Mouse (Mus musculus) left cerebral cortex, adult 11 months (tissue): ENCODE measurements around the gene Usp46.
A peak's percentile ranks its signal among the peaks of the same experiment; 100 is the strongest.
"Not testable (repeated sequence)": the region's sequence is repeated elsewhere in the genome, so short reads cannot be mapped to it uniquely, and the experiment has no call there.

ENCODE experiments used
- DNase-seq: peaks from one replicate; pipeline ENCODE4 v3.0.0; 2022; ENCODE audit warnings: low spot score

Usp46 gene

GRCm38 (mm10) chr5:74067831-74068713 lies at the start of gene Usp46:
TSS of gene Usp46 (minus strand) at chr5:74068431.
- DNase-seq = no peak

GRCm38 (mm10) chr5:74113961-74114689 lies 45.9 kb upstream of the Usp46 start:
- no peak for DNase-seq

DNA sequence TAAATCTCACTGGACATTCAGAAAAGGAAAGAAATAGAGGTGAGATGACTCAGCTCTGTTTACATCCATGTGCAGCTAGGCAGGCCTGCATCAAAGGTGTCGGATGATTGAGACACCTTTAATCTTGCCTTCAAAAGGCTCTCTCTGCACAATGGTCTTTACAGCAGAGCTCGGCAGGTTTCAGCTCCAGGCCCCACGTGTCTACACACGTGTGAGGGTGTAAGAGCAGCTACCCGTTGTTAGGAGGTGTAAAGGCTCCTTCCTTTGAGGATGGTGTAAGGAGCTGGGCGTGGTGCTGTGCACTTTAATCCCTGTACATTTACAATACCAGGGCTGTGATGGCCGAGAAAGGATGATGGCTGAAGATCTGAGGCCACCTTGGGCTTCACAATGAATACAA lies 37.2 kb upstream of the Usp46 start:
- DNase-seq = no peak

DNA sequence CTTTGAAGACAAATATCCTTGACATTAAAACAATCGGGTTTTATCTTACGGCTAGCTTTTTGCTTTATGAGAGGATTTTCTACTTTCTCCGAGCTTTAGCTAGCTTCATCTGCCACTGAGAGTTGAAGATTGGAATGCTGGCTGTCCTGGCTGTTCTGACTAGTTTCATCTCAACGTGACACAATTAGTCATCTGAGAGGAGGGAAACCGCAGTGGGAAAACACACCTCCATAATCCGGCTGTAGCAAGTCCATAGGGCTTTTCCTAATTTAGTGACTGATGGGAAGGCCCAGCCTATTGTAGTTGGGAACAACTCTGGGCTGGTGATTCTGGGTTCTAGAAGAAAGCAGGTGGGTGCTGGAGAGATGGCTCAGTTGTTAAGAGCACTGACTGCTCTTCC lies 33.5 kb upstream of the Usp46 start:
- no peak for DNase-seq

DNA sequence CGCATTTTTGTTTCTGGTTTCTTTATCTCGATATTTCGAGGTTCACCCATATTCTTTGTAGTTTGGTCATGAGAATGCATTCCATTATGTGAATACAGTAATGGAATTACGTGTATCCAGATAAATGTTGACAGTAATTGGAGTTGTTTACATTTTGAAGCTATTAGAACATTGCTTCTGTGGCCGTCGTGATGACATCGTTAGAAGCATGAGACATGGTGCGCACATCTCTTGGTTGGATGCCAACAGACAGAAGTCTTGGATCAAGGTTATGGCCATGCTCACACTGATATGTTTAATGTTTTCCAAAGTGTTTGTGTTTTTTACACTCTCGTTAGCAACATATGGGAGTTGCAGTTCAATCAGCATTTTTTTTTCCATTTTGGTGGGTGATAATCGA lies 30.8 kb upstream of the Usp46 start:
- DNase-seq = no peak

DNA sequence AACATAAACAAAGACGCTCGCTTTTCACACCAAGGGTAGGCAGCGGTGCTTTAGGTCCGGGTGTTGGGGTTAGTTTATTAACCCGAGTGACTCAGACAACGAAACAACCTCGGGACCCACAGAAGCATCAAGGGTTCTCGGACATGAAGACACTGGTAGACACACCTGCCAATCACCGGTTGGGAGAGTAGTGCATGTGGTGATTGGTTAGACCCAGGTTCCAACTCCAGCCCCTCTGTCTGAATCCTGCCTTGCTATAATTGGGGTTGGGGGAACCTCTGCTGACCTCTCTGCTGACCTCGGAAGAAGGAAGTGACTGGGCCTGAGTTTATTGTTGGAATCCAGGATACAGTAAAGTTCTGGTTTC lies 29.6 kb upstream of the Usp46 start:
- DNase-seq = no peak

GRCm38 (mm10) chr5:74097116-74097853 lies 29.1 kb upstream of the Usp46 start:
- DNase-seq = no peak

DNA sequence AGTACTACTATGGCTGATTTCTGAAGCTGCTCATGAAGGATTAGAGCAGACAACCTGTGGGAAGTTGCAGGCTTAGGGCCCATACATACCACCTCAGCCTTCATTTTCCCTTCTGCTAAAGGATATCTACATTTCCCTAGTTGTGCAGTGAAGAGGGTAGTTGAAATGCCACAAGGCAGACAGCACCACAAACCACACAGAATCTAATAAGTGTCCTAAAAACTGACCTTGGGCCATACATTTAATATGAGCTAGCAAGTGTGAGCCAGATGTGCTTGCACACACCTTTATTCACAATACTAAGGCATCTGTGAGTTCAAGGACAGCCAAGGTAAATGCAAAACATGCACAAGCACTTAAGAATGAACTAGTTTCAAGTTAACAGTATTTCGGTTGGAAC lies 27.8 kb upstream of the Usp46 start:
- DNase-seq = no peak

DNA sequence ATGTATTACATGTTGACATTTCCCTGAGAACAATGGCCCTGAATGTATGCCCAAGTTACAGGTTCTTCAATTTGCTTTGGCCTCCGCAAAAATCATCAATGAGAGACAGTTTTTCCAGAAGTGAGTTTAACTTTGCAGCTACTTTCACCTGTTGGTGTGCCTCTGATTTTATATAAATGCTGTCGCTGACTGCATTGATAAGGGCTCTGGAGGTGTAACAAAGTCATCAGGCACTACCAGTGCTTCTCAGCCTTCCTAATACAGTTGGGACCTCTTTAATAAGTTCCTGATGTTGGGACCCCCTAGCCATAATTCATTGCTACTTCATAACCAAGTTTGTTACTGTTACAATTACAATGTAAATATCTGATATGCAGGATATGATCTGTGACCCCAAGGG lies 27.4 kb upstream of the Usp46 start:
- DNase-seq = no peak

DNA sequence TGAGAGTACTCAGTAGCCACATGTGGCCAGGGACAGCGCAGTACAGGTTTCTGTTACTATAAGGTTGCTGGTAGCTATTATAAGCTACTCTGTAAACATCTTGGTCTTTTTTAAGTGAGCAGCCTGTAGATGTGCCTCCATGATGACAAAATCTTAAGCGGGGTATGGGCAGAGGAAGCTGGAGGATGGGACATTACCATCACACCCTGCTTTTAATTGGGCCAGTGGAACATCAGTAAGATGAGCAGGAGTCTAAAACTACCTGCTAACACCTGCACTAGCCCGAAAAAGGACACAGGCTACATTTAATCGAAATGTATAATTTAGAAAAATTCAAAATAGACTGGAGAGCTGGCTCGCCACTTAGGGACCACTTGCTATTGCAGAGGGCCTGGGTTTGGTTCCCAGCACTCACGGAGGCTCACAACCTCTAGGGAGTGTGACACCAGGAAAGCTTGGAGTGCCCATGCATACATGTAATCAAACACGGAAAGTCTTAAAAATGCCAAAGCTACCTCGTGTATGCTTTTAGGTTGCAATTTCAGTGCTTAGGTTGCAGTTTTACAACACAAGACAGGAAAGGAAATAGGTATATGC lies 26.7 kb upstream of the Usp46 start:
- no peak for DNase-seq

- DNase-seq = no peak
These were observed 25.6 kb upstream of the Usp46 start for GRCm38 (mm10) chr5:74093556-74094428.

DNA sequence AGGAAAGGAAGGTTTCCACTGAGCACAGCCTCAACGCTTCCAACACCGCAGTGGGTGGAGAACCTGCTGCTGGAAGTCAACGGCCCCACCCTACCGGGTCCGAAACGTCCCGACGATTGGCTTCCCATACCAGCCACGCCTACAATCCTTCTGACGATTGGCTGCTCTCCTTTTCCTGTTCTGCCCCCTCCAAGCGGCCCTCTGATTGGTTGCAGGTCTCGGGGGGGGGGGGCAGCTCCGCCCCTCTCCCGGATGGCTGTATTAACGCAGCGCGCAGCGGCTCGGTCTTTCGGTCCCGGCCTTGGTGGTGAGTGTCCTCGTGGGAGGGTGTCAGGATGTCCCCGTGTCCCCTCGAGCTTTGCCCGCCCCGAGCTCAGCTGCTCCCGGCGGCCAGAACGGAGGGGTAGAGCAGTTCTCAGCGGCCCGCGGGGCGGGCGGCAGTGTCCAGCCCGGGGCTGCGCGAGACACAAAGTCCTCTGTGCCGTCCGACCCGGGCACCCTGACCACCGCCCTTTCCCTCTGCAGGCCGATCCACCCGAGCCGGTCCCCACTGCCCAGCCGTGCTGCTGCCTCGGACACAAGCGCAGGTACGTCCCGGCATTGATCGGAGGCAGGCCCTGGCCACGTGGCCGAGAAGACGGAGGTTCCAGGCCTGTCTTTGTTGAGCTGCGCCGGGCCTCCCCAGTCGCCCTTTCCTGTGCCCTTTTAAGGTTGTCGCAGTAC lies 24.8 kb upstream of the Usp46 start:
- DNase-seq = peak; percentile 93

- peak; percentile 29 for DNase-seq
These were observed 24.2 kb upstream of the Usp46 start for GRCm38 (mm10) chr5:74092481-74092832.

- no peak for DNase-seq
These were observed 21.4 kb upstream of the Usp46 start for GRCm38 (mm10) chr5:74089643-74090042.

DNA sequence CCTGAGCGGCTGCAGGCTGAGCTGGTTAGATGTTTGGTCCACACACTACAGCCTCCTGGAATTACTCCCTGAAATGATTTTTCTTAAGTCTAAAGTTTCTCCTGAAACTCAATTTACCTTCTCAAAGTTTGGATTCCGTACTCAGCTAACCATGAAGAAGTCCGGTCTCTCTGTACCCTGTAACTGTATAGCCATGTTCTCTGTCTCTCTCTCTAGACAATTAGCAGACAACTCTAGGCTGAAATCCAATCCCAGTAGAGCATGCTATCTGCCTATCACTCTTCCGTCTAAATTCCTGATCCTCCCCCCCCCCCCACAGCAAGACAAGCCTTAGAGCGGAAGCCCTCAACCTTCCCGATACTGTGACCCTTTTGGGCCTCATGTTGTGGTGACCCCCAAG lies 13.5 kb upstream of the Usp46 start:
- no peak for DNase-seq

GRCm38 (mm10) chr5:74078861-74079615 lies 10.8 kb upstream of the Usp46 start:
- DNase-seq = no peak

GRCm38 (mm10) chr5:74078400-74078799 lies 10.2 kb upstream of the Usp46 start:
- DNase-seq = no peak

DNA sequence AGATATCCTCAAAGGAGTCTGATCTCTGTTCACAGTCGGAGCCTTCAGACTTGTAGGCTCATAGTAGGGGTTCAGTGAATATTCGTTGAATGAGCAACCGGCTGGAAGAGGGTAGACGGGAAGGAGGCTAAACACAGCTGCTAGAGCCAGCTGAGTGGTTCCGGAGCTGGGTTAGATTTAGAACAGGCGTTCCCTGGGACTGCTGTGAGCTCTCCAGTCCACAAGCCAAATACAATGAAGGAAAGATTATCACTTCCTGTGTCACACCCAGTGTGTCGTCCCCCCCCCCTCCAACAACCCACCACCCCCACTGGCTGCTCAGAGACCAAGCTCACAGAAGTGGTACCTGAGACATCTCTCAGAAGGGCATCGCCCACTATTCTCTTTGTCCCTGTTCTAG lies 9.7 kb upstream of the Usp46 start:
- no peak for DNase-seq

DNA sequence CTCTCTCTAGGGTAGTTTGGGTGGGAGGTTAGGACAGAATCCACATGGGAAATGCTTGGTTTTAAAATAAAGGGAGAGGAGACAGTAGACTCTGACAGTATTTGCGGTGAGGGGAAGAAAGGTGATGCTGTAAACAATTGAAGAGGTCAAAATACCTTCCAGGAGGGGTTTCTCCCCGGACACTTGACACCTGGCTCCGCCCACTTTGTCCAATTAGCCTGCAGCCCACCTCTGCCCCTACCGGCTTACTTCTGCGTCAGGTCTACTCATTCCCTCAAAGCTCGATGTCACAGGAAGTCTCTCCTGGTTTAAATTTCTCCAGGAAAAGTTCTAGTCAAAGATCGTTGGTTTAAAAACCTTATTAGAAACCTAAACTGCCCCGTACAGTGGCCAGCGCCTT lies 8.5 kb upstream of the Usp46 start:
- no peak for DNase-seq

GRCm38 (mm10) chr5:74070564-74070963 lies 2.3 kb upstream of the Usp46 start:
- DNase-seq = not testable (repeated sequence)
